Mouse (Mus musculus) forebrain, embryonic 10.5 days (tissue): ENCODE results near the gene Rab9. TPM values are rescaled to one million over a fixed set of nuclear protein-coding genes. Genes with fewer than 3 reads are reported as not detected.

Source experiments
- DNase-seq: peaks from one replicate; pipeline ENCODE4 v3.0.0-alpha.2; 2017; ENCODE audit warnings: low spot score; ENCODE audit errors: extremely low spot score
- H3K27ac ChIP-seq: fragments of 300-500 bp; sonication (generic); 2 replicates; pipeline ENCODE4 v1.5.1; 2016; ENCODE audit warnings: mild to moderate bottlenecking
- H3K27me3 ChIP-seq: fragments of 300-500 bp; sonication (generic); 2 replicates; pipeline ENCODE4 v1.6.1; 2016; ENCODE audit warnings: mild to moderate bottlenecking; ENCODE audit not compliant: poor library complexity, severe bottlenecking
- H3K36me3 ChIP-seq: fragments of 300-500 bp; sonication (generic); replicated peaks from 2 replicates; pipeline ENCODE4 v1.6.1; 2016; ENCODE audit warnings: mild to moderate bottlenecking, moderate library complexity
- H3K4me1 ChIP-seq: fragments of 300-500 bp; sonication (generic); 2 replicates; pipeline ENCODE4 v1.6.1; 2016
- H3K4me3 ChIP-seq: fragments of 300-500 bp; sonication (generic); 2 replicates; pipeline ENCODE4 v1.5.1; 2016; ENCODE audit warnings: mild to moderate bottlenecking, moderate library complexity
- H3K9me3 ChIP-seq: fragments of 300-500 bp; sonication (generic); 2 replicates; pipeline ENCODE4 v1.6.1; 2016; ENCODE audit warnings: mild to moderate bottlenecking, moderate library complexity
- WGBS: fragments of 180-500 bp; shearing (Covaris S2); methylation state at CpG from one replicate; pipeline ENCODE4 v1.1.7; 2016; 5-methylcytosine and 5-hydroxymethylcytosine counted together
- polyA plus RNA-seq: library from polyadenylated mRNA; unstranded; fragments of >200 nt; fragmentation: Nextera tagmentation; extraction: Ambion mirVana; gene quantifications from 2 replicates; pipeline ENCODE4 v1.2.1, GENCODE M21; 2016

Rab9 gene
- polyA plus RNA-seq, 1 experiment from 2014 or later, result 41.1 TPM

GRCm38 (mm10) chrX:166499496-166500190, 20.0 kb upstream of the Rab9 start:
- Histone ChIP-seq H3K4me3 (no peak overlapping the region), H3K36me3 (peaks cover 10% of the 10 kb centered on the region), H3K27me3 (peaks cover 68% of the 10 kb centered on the region), H3K4me1 (no peaks in the 10 kb centered on the region), H3K27ac (no peak overlapping the region), H3K9me3 (no peaks in the 10 kb centered on the region)
- DNase-seq, result no peak
- WGBS, result 74% methylated on average over 1 of the region's 1 CpGs

- no peak overlapping the region for H3K27ac ChIP-seq
- H3K4me1 ChIP-seq, result no peaks in the 10 kb centered on the region
- no peak overlapping the region for H3K4me3 ChIP-seq
- H3K9me3 ChIP-seq, result no peaks in the 10 kb centered on the region
- no peak for DNase-seq
- 73% methylated on average over 4 of the region's 4 CpGs for WGBS
- peaks cover 1% of the 10 kb centered on the region for H3K36me3 ChIP-seq
- H3K27me3 ChIP-seq, result peaks cover 65% of the 10 kb centered on the region
Observed at GRCm38 (mm10) chrX:166497771-166498170, 18.1 kb upstream of the Rab9 start.

GRCm38 (mm10) chrX:166495052-166495451, 15.4 kb upstream of the Rab9 start:
- no peak for DNase-seq
- no peaks in the 10 kb centered on the region for H3K9me3 ChIP-seq

GRCm38 (mm10) chrX:166478631-166479364, 869 bp downstream of the Rab9 start:
- Histone ChIP-seq H3K4me3 (peak overlapping the region; percentile 67), H3K4me1 (0 out of 2 replicates have a peak, but pooled peaks cover 4% of the 10 kb centered on the region), H3K36me3 (peaks cover 18% of the 10 kb centered on the region; the same call in 1 of the 2 replicates), H3K27me3 (peaks cover 71% of the 10 kb centered on the region), H3K9me3 (no peaks in the 10 kb centered on the region), H3K27ac (peak overlapping the region; percentile 92)
- DNase-seq, result no peak
- 19% methylated on average over 28 of the region's 28 CpGs for WGBS

More at GRCm38 (mm10) chrX:166495052-166495451, 15.4 kb upstream of the Rab9 start:
- H3K4me1 ChIP-seq, result no peaks in the 10 kb centered on the region
- 100% methylated on average over 2 of the region's 2 CpGs for WGBS
- H3K27me3 ChIP-seq, result peaks cover 48% of the 10 kb centered on the region
- H3K4me3 ChIP-seq, result no peak overlapping the region
- H3K27ac ChIP-seq, result no peak overlapping the region
- H3K36me3 ChIP-seq, result no peaks in the 10 kb centered on the region

GRCm38 (mm10) chrX:166477393-166477792, 2.3 kb downstream of the Rab9 start:
- whole genome bisulfite sequencing, result 85% methylated on average over 6 of the region's 6 CpGs
- DNase-seq, result no peak
- 0 out of 2 replicates have a peak, but pooled peaks cover 4% of the 10 kb centered on the region for H3K4me1 ChIP-seq
- peak overlapping the region; percentile 16; the same call in 1 of the 2 replicates for H3K4me3 ChIP-seq
- H3K27ac ChIP-seq, result no peak overlapping the region
- H3K9me3 ChIP-seq, result no peaks in the 10 kb centered on the region
- peaks cover 71% of the 10 kb centered on the region for H3K27me3 ChIP-seq
- H3K36me3 ChIP-seq, result peaks cover 21% of the 10 kb centered on the region; the same call in 1 of the 2 replicates

GRCm38 (mm10) chrX:166472612-166473011, 7.1 kb downstream of the Rab9 start:
- WGBS, result 84% methylated on average over 6 of the region's 6 CpGs
- Histone ChIP-seq H3K27me3 (peaks cover 89% of the 10 kb centered on the region), H3K4me1 (0 out of 2 replicates have a peak, but pooled peaks cover 4% of the 10 kb centered on the region), H3K4me3 (no peak overlapping the region), H3K9me3 (no peaks in the 10 kb centered on the region), H3K27ac (no peak overlapping the region), H3K36me3 (peaks cover 43% of the 10 kb centered on the region)
- DNase-seq, result no peak

GRCm38 (mm10) chrX:166468321-166468720, 11.3 kb downstream of the Rab9 start:
- H3K4me3 ChIP-seq, result no peak overlapping the region
- no peaks in the 10 kb centered on the region for H3K9me3 ChIP-seq
- DNase-seq, result no peak
- WGBS, result 96% methylated on average over 7 of the region's 7 CpGs
- H3K27me3 ChIP-seq, result peaks cover 70% of the 10 kb centered on the region
- no peaks in the 10 kb centered on the region for H3K4me1 ChIP-seq
- peaks cover 34% of the 10 kb centered on the region for H3K36me3 ChIP-seq
- no peak overlapping the region for H3K27ac ChIP-seq

GRCm38 (mm10) chrX:166455525-166455924, 24.1 kb downstream of the Rab9 start:
- H3K9me3 ChIP-seq, result no peaks in the 10 kb centered on the region
- H3K27me3 ChIP-seq, result peaks cover 45% of the 10 kb centered on the region
- peaks cover 40% of the 10 kb centered on the region for H3K36me3 ChIP-seq
- H3K27ac ChIP-seq, result no peak overlapping the region
- DNase-seq, result no peak
- H3K4me3 ChIP-seq, result no peak overlapping the region
- H3K4me1 ChIP-seq, result no peaks in the 10 kb centered on the region
- 84% methylated on average over 1 of the region's 1 CpGs for WGBS

GRCm38 (mm10) chrX:166454331-166454730, 25.3 kb downstream of the Rab9 start:
- Histone ChIP-seq H3K4me1 (no peaks in the 10 kb centered on the region), H3K36me3 (peaks cover 45% of the 10 kb centered on the region), H3K27ac (no peak overlapping the region), H3K9me3 (no peaks in the 10 kb centered on the region), H3K27me3 (peaks cover 49% of the 10 kb centered on the region), H3K4me3 (no peak overlapping the region)
- no peak for DNase-seq
- 71% methylated on average over 3 of the region's 3 CpGs for WGBS

GRCm38 (mm10) chrX:166453532-166453931, 26.1 kb downstream of the Rab9 start:
- 87% methylated on average over 6 of the region's 6 CpGs for WGBS
- H3K27me3 ChIP-seq, result peaks cover 54% of the 10 kb centered on the region
- no peak overlapping the region for H3K4me3 ChIP-seq
- H3K9me3 ChIP-seq, result no peaks in the 10 kb centered on the region
- H3K4me1 ChIP-seq, result no peaks in the 10 kb centered on the region
- no peak for DNase-seq
- peaks cover 45% of the 10 kb centered on the region for H3K36me3 ChIP-seq
- no peak overlapping the region for H3K27ac ChIP-seq

GRCm38 (mm10) chrX:166444552-166444951, 35.1 kb downstream of the Rab9 start:
- peaks cover 88% of the 10 kb centered on the region for H3K27me3 ChIP-seq
- 83% methylated on average over 3 of the region's 3 CpGs for WGBS
- no peak overlapping the region for H3K4me3 ChIP-seq

GRCm38 (mm10) chrX:166440616-166441063, 39.0 kb downstream of the Rab9 start, which contains the start of gene Ofd1:
Ofd1 (minus strand) TSS chrX:166440704.
- Histone ChIP-seq H3K4me3 (peak within 1 kb of the TSS; percentile 64), H3K27ac (peak within 1 kb of the TSS; percentile 92), H3K4me1 (peaks cover 11% of the 10 kb centered on the region), H3K9me3 (no peaks in the 10 kb centered on the region), H3K36me3 (no peaks in the 10 kb centered on the region), H3K27me3 (peaks cover 94% of the 10 kb centered on the region)
- WGBS, result 15% methylated on average over 44 of the region's 44 CpGs
- DNase-seq, result peak; percentile 78

More at GRCm38 (mm10) chrX:166444552-166444951, 35.1 kb downstream of the Rab9 start:
- Histone ChIP-seq H3K36me3 (no peaks in the 10 kb centered on the region; the same call in 1 of the 2 replicates), H3K27ac (no peak overlapping the region), H3K9me3 (no peaks in the 10 kb centered on the region), H3K4me1 (peaks cover 9% of the 10 kb centered on the region)
- no peak for DNase-seq
